Mouse (Mus musculus) NIH3T3 (cell line): ENCODE data around the gene Ddx60.

Source experiments
- DNase-seq: peaks from one replicate; pipeline ENCODE4 v3.0.0-alpha.2; 2012; ENCODE audit warnings: low read depth

Gene Ddx60

GRCm38 (mm10) chr8:61985703-61986475 is 58.0 kb downstream of the Ddx60 start:
- no peak for DNase-seq

- no peak for DNase-seq
These were observed 61.6 kb downstream of the Ddx60 start for GRCm38 (mm10) chr8:61989464-61989863.

GRCm38 (mm10) chr8:61992796-61993195 is 64.9 kb downstream of the Ddx60 start:
- DNase-seq, result no peak

GRCm38 (mm10) chr8:61997125-61997524 is 69.2 kb downstream of the Ddx60 start:
- DNase-seq, result no peak

GRCm38 (mm10) chr8:62014166-62014565 is 86.3 kb downstream of the Ddx60 start:
- DNase-seq, result no peak

- no peak for DNase-seq
These were observed 86.7 kb downstream of the Ddx60 start for GRCm38 (mm10) chr8:62014582-62014981.

- peak; percentile 3 for DNase-seq
These were observed 106.5 kb downstream of the Ddx60 start for GRCm38 (mm10) chr8:62034351-62034750.

GRCm38 (mm10) chr8:62046809-62047208 is 118.9 kb downstream of the Ddx60 start:
- DNase-seq, result peak; percentile 17

- DNase-seq, result peak; percentile 47
These were observed 132.5 kb downstream of the Ddx60 start for GRCm38 (mm10) chr8:62060357-62060756.

- no peak for DNase-seq
These were observed 140.4 kb downstream of the Ddx60 start for GRCm38 (mm10) chr8:62068305-62068704.

GRCm38 (mm10) chr8:62080195-62080802 is 152.4 kb downstream of the Ddx60 start:
- DNase-seq, result peak; percentile 78

- no peak for DNase-seq
These were observed 153.9 kb downstream of the Ddx60 start for GRCm38 (mm10) chr8:62081804-62082203.
